Mouse (Mus musculus): ENCODE data around the gene Apobec4. TPM values are rescaled to one million over a fixed set of nuclear protein-coding genes. Genes with fewer than 3 reads are reported as not detected.
"Not testable (repeated sequence)": the region's sequence is repeated elsewhere in the genome, so short reads cannot be mapped to it uniquely, and the experiment has no call there.

The Apobec4 gene
- total and polyA plus RNA-seq, 3 experiments: not detected

GRCm38 (mm10) chr1:152771016-152771415 is 20.7 kb downstream of the Apobec4 start:
- no peak for TF ChIP-seq SMC3 (IDR thresholded peaks at IDR 0.05; ENCODE audit: low read depth, low read length)
- no peak for TF ChIP-seq CHD1 (IDR thresholded peaks at IDR 0.05; ENCODE audit: low read depth, low read length)
- no peak for TF ChIP-seq MAZ (IDR thresholded peaks at IDR 0.05; ENCODE audit: low read depth, low read length)
- no peak for TF ChIP-seq CHD2 (IDR thresholded peaks at IDR 0.05; ENCODE audit: low read length)
- TF ChIP-seq MAX (IDR thresholded peaks at IDR 0.05; ENCODE audit: low read length): no peak
- TF ChIP-seq JUND (IDR thresholded peaks at IDR 0.05; ENCODE audit: low read depth, low read length): no peak
- no peak for TF ChIP-seq NELFE (IDR thresholded peaks at IDR 0.05; ENCODE audit: low read depth, low read length)
- TF ChIP-seq GABPA (IDR thresholded peaks at IDR 0.05; ENCODE audit: low read depth, low read length): no peak
- TF ChIP-seq MYC (IDR thresholded peaks at IDR 0.05; ENCODE audit: low read depth, low read length): no peak
- TF ChIP-seq USF1 (IDR thresholded peaks at IDR 0.05; ENCODE audit: low read depth, low read length): no peak
- no peak for TF ChIP-seq RCOR1 (IDR thresholded peaks at IDR 0.05; ENCODE audit: low read depth, low read length)
- TF ChIP-seq RAD21 (IDR thresholded peaks at IDR 0.05; ENCODE audit: low read depth, low read length): no peak
- H3K4me1 ChIP-seq (ENCODE audit: control insufficient read depth in 1 of 2, insufficient read depth in 2 of 2, low read length in 2 of 2): peaks cover 0 to under 1% of the 10 kb centered on the region in 2 experiments; a peak in 2 of 4 replicates
- H3K27ac ChIP-seq (ENCODE audit: control insufficient read depth, low read depth, low read length): no peak overlapping the region
- no peaks in the 10 kb centered on the region for H3K9me3 ChIP-seq (replicated peaks; ENCODE audit: insufficient read depth, low read length)
- H3K36me3 ChIP-seq (ENCODE audit: control insufficient read depth in 1 of 2, insufficient read depth in 2 of 2, low read length in 2 of 2): peaks cover 4 to 31% of the 10 kb centered on the region in 2 experiments
- peaks cover 13% of the 10 kb centered on the region for H3K79me2 ChIP-seq (ENCODE audit: control insufficient read depth, insufficient read depth, low read length, poor library complexity)
- no peak overlapping the region for H3K4me3 ChIP-seq (ENCODE audit: control insufficient read depth in 1 of 2, insufficient read depth in 1 of 2, low read depth in 2 of 2, low read length in 2 of 2)
- DNase-seq (ENCODE audit: low read depth, low spot score): no peak
- H3K9ac ChIP-seq (ENCODE audit: control insufficient read depth, low read depth, low read length, poor library complexity, severe bottlenecking): no peak overlapping the region
- H3K27me3 ChIP-seq (ENCODE audit: control insufficient read depth in 1 of 2, insufficient read depth in 2 of 2, low read length in 2 of 2): no peaks in the 10 kb centered on the region; a peak in 1 of 4 replicates

- not testable (repeated sequence) for DNase-seq (ENCODE audit: low read depth, low spot score); H3K4me3 ChIP-seq (ENCODE audit: control insufficient read depth in 1 of 2, insufficient read depth in 1 of 2, low read depth in 2 of 2, low read length in 2 of 2); H3K9me3 ChIP-seq (replicated peaks; ENCODE audit: insufficient read depth, low read length); H3K27ac ChIP-seq (ENCODE audit: control insufficient read depth, low read depth, low read length); H3K4me1 ChIP-seq (ENCODE audit: control insufficient read depth in 1 of 2, insufficient read depth in 2 of 2, low read length in 2 of 2); H3K79me2 ChIP-seq (ENCODE audit: control insufficient read depth, insufficient read depth, low read length, poor library complexity); H3K9ac ChIP-seq (ENCODE audit: control insufficient read depth, low read depth, low read length, poor library complexity, severe bottlenecking); H3K27me3 ChIP-seq (ENCODE audit: control insufficient read depth in 1 of 2, insufficient read depth in 2 of 2, low read length in 2 of 2)
- peaks cover 4 to 23% of the 10 kb centered on the region in 2 experiments for H3K36me3 ChIP-seq (ENCODE audit: control insufficient read depth in 1 of 2, insufficient read depth in 2 of 2, low read length in 2 of 2)
Observed at GRCm38 (mm10) chr1:152774601-152775000, 24.2 kb downstream of the Apobec4 start.

- Histone ChIP-seq H3K27me3 (ENCODE audit: control insufficient read depth in 1 of 2, insufficient read depth in 2 of 2, low read length in 2 of 2) (no peaks in the 10 kb centered on the region), H3K4me3 (ENCODE audit: control insufficient read depth in 1 of 2, insufficient read depth in 1 of 2, low read depth in 2 of 2, low read length in 2 of 2) (peak overlapping the region; percentile 36 to 43)
- peak; percentile 84 for DNase-seq (ENCODE audit: low read depth, low spot score)
- TF ChIP-seq GABPA (IDR thresholded peaks at IDR 0.05; ENCODE audit: low read depth, low read length) (no peak), KAT2A (conservative IDR thresholded peaks at IDR 0.05; ENCODE audit: low read depth, low read length) (no peak), MYC (IDR thresholded peaks at IDR 0.05; ENCODE audit: low read depth, low read length) (no peak), MAFK (IDR thresholded peaks at IDR 0.05; ENCODE audit: borderline replicate concordance, low read depth, low read length) (no peak), CTCF (IDR thresholded peaks at IDR 0.05 in 2 of 3, conservative IDR thresholded peaks at IDR 0.05 in 1 of 3; ENCODE audit: control insufficient read depth in 1 of 3, insufficient read depth in 1 of 3, low read depth in 2 of 3, low read length in 3 of 3, poor library complexity in 1 of 3, severe bottlenecking in 1 of 3) (peak; percentile 87 to 94 (median 89)), GATA1 (IDR thresholded peaks at IDR 0.05; ENCODE audit: low read depth, low read length) (peak; percentile 47; the same call in 1 of the 2 replicates), TCF12 (IDR thresholded peaks at IDR 0.05; ENCODE audit: low read depth, low read length) (no peak), NELFE (IDR thresholded peaks at IDR 0.05; ENCODE audit: low read depth, low read length) (no peak), MYB (IDR thresholded peaks at IDR 0.05; ENCODE audit: low read depth, low read length) (no peak), POLR2AphosphoS5 (IDR thresholded peaks at IDR 0.05; ENCODE audit: borderline replicate concordance, low read depth, low read length) (no peak), SMC3 (IDR thresholded peaks at IDR 0.05; ENCODE audit: low read depth, low read length) (peak; percentile 73), MEF2A (IDR thresholded peaks at IDR 0.05; ENCODE audit: extremely low read depth, insufficient replicate concordance, low read depth, low read length, poor library complexity, severe bottlenecking) (no peak), RAD21 (IDR thresholded peaks at IDR 0.05; ENCODE audit: low read depth, low read length) (peak; percentile 72), TBP (IDR thresholded peaks at IDR 0.05; ENCODE audit: low read depth, low read length) (no peak), MAX (IDR thresholded peaks at IDR 0.05; ENCODE audit: low read length) (no peak), CHD1 (IDR thresholded peaks at IDR 0.05; ENCODE audit: low read depth, low read length) (no peak), USF1 (IDR thresholded peaks at IDR 0.05; ENCODE audit: low read depth, low read length) (no peak), ZC3H11A (IDR thresholded peaks at IDR 0.05; ENCODE audit: low read depth, low read length) (peak; percentile 31; the same call in 1 of the 2 replicates), CHD2 (IDR thresholded peaks at IDR 0.05; ENCODE audit: low read length) (no peak), ETS1 (IDR thresholded peaks at IDR 0.05; ENCODE audit: low read depth, low read length) (no peak), MXI1 (IDR thresholded peaks at IDR 0.05; ENCODE audit: low read depth, low read length) (no peak)
Observed at GRCm38 (mm10) chr1:152779071-152779737, 28.9 kb downstream of the Apobec4 start.

More at GRCm38 (mm10) chr1:152779071-152779737, 28.9 kb downstream of the Apobec4 start:
- Histone ChIP-seq H3K9me3 (replicated peaks; ENCODE audit: insufficient read depth, low read length) (no peaks in the 10 kb centered on the region), H3K36me3 (ENCODE audit: control insufficient read depth in 1 of 2, insufficient read depth in 2 of 2, low read length in 2 of 2) (peaks cover 2 to 4% of the 10 kb centered on the region in 2 experiments; a peak in 3 of 4 replicates), H3K79me2 (ENCODE audit: control insufficient read depth, insufficient read depth, low read length, poor library complexity) (no peaks in the 10 kb centered on the region), H3K4me1 (ENCODE audit: control insufficient read depth in 1 of 2, insufficient read depth in 2 of 2, low read length in 2 of 2) (peaks cover 0 to 7% of the 10 kb centered on the region in 2 experiments; a peak in 2 of 4 replicates), H3K27ac (ENCODE audit: control insufficient read depth, low read depth, low read length) (no peak overlapping the region), H3K9ac (ENCODE audit: control insufficient read depth, low read depth, low read length, poor library complexity, severe bottlenecking) (peak overlapping the region; percentile 28; the same call in 1 of the 2 replicates)
